Mouse (Mus musculus) T-helper 1 cell (primary cell): Measurements from ENCODE around the gene Srp9.

Experiments used
- in situ Hi-C: fragments of 300-600 bp; cut with MboI, MseI; formaldehyde crosslinking; loops from one replicate; pipeline ENCODE4 v1.15.1; 2025; ENCODE audit warnings: high pct_unique_total_duplicates

The Srp9 gene

DNA sequence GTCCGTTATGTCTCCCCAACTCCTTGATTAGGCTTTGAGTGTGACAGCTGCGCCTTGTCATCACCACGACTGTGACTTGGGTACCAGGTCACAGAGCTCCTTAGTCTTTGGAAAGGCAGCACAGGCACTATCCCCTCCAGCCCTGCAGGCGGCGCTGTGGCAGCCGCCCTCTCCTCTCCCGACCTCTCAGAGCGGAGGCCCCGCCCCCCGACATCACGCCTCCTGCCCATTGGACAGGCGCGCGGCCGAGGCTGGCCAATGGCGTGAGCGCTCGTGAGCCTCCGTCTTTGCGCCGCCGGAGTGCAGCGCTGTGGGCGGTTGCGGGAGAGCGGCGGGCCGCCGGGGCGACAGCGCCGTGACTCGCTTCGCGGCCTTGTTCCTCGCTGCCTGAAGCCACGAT is at the start of gene Srp9:
TSS of gene Srp9 (plus strand) at position 232 of the 400 bp plus-strand sequence.
- in situ Hi-C loops, result no loop called here

GRCm38 (mm10) chr1:182081744-182082419 is 42.7 kb upstream of the Srp9 start:
- in situ Hi-C loops, result no loop called here

DNA sequence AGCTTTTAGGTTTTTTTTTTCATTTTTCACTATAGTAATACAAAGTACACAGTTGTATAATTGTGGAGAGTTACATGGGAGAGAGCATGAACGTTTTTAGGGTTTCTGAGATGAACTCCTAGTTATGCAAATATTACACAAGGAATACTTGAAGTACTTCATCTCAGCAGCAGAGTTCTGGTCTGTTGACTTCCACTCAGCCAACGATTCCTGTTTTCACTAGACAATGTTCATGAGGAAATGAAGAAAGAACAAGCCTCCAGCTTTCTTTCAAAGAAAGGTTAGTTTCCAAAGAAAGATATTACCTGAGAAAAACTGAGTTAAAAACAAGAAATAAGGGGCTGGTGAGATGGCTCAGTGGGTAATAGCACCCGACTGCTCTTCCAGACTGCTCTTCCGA is 41.1 kb upstream of the Srp9 start:
- in situ Hi-C loops, result no loop called here

GRCm38 (mm10) chr1:182086759-182087158 is 37.8 kb upstream of the Srp9 start:
- in situ Hi-C loops, result no loop called here

DNA sequence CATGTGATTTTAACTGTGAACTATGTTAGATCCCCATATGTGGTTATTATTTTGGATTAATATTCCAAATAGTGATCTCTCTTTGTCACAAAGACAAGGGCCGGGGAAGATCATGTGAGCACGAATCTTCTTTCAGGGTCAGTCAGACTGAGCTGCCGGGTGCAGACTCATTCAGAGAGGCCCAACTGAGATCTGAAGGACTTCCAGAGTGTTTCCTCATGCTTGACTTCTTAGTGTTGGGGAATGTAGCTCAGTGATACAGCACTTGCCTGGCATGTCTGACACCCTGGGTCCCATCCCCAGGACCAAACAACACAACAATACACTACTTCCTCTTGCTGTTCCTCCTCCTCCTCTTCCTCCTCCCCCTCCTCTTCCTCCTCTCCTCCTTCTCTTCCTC is 37.2 kb upstream of the Srp9 start:
- in situ Hi-C loops, result no loop called here

DNA sequence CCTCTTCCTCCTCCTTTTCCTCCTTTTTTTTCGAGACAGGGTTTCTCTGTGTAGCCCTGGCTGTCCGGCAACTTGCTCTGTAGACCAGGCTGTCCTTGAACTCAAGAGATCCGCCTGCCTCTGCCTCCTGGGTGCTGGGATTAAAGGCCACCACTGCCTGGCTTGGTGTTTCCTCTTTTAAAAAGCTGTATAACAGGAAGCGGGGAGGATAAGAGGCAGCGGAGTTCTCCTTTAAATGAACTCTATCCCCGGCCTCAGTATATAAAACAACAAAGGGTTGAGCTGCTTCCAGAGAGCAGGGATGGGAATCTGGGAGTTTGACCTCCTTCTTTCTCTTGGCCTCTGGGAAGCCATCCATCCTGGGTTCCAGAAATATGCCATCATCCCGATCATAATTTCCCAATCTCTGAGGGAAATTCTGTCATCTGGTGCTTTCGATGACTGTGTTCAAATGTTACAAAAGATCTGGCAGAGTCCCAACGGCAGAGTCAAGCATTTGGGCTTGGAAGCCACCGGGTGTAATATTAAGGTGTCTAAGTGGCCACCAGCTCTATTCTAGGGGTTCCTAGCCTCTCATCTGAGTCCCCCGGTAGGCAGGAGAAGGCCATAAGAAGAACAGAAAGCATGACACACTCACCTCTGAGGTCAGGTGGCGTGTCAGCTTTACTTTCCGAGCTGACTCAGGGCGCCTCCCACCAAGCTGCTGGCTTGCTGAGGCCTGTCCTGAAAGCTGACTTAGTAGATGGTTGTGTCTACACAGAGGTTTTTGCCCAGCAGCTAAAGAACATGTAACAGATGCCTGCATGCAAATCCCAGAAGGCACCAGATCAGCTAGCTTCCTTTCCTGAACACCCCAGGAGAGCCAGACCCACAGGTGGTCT is 36.5 kb upstream of the Srp9 start:
- in situ Hi-C loops, result no loop called here

- in situ Hi-C loops, result no loop called here
Measured at GRCm38 (mm10) chr1:182088844-182089418, 35.6 kb upstream of the Srp9 start.

DNA sequence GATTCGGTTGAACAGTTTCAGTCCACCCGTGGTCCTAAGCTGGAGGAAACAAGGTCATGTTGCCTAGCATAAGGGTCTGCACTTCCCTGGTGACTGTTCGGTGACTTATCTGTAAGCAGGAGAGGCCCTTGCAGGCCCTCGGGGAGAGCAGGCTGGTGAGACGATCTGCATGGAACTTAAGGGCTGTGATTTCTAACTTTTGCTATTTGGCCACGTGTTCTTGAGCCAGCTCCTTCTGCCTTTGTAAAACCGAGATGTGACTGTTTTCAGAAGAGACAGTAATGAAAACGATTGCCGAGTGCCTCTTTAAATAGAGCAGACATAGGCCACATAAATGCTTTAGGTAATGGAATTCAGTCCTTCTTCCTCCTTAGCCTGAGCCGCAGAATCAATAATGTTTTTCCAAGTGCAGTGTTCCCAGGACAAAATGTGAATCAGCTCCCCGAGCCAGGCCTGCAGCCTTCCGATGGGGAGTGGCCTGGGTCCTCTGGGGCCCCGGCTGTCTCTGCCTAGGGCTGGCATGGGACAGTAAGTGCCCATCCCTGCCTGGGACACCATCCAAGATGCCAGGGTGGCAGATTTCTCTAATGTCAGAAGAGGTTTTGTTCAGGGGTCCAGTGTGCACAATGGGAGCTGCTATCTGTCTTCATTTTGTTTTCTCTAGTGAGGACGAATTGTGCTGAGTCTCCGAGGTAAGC is 34.8 kb upstream of the Srp9 start:
- in situ Hi-C loops, result no loop called here

DNA sequence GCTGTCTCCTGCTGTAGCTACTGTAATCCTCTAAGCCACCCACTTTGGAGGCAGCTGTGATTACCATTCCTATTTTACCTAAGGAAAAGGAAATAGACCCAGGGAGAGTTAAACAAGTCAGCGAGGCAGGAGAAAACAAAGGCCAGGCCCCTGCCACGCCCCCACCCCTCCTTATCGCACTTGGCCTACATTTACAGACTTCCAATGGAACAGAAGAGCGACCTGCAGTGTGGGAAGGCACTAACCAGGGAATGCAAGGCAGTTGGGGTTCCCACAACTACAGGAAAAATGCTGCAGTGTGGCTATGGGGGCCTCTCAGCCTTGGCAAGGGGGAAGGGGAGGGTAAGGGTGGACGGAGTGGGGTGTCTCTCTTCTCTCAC is 34.2 kb upstream of the Srp9 start:
- in situ Hi-C loops, result no loop called here

GRCm38 (mm10) chr1:182091261-182091660 is 33.3 kb upstream of the Srp9 start:
- in situ Hi-C loops, result no loop called here

DNA sequence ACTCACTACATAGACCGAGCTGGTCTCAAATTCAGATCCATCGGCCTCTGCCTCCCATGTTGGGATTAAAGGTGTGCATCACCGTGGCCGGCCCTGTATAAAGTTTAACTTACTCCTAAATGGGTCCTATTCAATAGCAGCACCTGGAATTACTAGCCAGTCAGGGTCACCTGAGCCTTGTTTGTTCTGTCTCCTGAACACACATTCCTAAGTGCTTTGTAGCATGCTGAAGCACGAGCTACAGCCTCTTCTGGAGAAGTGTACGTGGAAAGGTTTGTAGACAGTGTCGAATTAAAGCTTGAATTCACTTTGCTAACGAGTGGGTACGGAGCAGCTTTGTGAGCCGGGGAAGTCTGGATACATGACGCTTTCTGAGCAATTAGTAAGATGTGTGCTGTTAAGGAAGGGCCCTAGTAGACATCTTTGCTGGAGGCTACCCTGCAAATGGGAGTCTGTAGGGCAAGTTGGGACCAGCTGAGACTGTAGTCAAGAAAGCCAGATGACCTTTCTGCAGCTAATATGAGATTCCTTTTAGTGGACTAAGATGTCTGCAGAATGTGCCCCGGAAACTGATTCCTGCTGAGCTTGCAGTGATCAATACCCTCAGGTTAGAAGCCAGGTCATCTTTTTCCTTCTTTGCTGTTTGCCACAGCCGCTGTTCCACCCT is 32.7 kb upstream of the Srp9 start:
- in situ Hi-C loops, result no loop called here

DNA sequence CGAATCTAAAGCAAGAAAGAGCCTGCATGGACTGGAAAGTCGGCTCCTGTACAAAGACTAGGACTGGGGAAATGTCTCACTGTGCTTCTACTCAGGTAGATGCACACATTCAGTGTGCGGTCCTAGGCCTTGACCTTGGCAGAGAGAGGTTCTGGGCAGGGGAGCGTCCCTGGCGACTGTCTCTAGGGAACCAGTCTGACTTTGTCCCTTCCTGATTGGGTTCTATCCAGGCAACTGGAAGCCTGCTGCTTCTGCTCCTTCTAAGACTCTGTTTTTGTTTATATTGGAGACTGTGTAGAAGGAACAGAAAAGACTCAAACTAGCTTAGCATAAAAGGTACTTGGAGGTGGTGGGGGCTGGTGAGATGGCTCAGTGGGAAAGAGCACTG is 32.1 kb upstream of the Srp9 start:
- in situ Hi-C loops, result no loop called here

GRCm38 (mm10) chr1:182093407-182093806 is 31.1 kb upstream of the Srp9 start:
- in situ Hi-C loops, result no loop called here

- in situ Hi-C loops, result no loop called here
Measured at GRCm38 (mm10) chr1:182094473-182095136, 29.9 kb upstream of the Srp9 start.

GRCm38 (mm10) chr1:182095240-182095741 is 29.2 kb upstream of the Srp9 start:
- in situ Hi-C loops, result no loop called here

DNA sequence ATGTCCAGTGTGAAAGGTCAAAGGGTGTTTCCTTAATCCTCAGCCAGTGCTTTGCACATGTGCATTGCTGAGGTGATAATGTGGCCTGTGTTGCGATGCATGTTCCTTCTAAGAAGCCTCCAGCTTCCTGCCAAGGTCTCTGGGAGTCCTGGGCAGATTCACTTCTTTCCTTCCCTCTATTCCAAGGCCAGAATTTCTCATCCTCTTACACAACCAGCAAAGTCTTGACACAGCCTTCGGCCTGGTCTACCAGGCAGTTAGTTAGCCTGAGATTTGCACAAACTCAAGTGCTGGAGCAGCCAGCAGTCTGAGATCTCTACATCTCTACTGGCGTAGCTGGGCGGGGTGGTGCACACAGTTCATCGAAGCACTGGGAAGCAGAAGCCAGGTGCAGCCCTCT is 27.8 kb upstream of the Srp9 start:
- in situ Hi-C loops, result no loop called here

DNA sequence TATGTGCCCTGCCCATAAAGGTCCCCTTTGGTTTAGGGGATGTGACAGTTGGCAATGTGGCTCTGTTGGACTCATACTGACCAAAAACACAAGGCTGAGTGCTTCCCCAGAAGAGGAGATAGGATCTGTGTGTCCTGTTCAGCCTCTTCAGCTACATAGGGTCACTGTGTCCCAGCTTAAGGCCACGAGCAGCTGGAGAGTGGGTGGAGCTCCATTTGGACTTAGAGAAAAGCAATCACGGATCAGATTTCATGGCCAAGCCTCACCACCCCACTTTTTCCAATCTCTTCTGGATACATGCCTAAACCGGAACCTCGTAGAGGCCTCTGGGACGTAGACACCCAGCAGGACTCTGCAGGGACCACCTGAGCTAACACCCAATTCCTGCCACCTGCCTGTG is 25.5 kb upstream of the Srp9 start:
- in situ Hi-C loops, result no loop called here

DNA sequence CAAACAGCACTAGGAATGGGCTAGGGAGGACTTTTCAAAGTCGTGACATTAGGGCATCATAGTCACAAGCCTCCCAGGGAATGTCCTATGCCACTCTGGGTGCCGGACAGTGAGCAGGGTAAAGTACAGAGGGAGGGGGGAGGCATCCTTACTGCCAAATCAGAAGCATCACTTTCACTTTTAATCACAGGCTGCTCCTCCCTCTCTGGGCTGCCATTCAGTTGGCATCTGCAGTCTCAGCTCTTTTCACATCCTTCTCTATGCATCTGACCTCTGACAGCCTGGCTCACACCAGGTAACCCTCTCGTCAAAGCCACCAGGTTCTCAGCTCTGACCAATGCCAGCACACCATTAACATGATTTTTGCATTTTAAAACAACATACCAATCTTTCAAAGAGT is 24.1 kb upstream of the Srp9 start:
- in situ Hi-C loops, result no loop called here

DNA sequence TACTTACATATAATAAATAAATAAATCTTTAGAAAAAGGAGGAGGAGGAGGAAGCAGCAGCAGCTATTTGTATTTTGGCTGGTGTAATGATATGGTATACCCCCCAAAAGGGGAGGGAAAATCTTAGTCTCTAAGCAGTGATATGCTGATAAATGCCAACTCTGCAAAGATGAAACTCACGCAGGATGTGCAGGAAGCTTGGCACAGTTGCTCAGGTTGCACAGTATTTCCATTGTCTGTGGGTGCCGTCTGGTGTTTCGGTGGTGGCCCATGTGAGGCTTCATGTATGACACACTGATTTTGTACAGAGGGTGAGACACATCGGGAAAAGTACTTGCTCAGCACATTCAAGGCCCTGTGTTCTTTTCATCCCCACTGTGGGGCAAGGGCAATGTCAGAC is 23.1 kb upstream of the Srp9 start:
- in situ Hi-C loops, result no loop called here

DNA sequence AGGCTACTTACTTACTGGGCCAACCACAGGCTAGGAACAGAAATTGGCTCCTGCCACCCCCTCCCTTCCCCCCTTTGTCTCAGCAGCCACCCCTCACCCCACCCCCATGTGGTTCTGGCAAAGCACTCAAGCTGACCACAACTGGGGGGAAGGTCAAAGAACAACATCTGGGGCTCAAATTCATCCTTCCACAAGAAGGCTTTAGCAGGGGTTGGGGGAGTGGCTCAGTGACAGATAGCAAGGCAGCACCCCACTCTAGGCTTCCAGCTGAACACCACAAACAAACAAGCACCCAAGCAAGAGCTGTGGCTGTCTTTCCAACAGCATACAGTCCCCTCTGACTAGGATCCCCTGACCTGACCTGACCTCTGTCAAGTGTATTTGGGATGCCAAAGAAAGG is 21.8 kb upstream of the Srp9 start:
- in situ Hi-C loops, result no loop called here

GRCm38 (mm10) chr1:182103436-182103835 is 21.1 kb upstream of the Srp9 start:
- in situ Hi-C loops, result no loop called here
